8 mouse cellular contexts compared by ENCODE assay signal in the genomic region with DNA sequence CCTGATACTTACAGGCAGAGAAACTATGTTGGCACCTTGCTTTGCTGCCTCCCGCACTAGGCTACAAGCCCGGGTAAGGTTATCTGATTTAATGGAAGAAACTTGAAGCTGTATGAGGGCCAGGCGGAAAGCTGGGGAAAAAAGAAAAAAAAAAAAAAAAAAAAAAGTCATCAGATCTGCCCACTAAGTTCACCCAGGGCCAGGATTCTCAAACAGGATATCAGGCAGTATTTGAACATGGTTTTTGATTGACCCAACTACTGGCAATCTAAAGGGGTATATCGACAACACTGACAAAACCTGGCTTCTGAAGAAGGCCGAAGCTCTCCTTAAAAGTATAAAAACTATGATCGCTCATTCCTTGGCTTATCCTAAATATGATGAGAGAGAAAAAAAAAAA. TPM values are rescaled to one million over a fixed set of nuclear protein-coding genes. Genes with fewer than 3 reads are reported as not detected.
DNase-seq lines count a peak whose midpoint lies in the region; ATAC-seq and TF ChIP-seq lines count a peak whose summit lies in the region.

No protein-coding gene starts in this region.

- no peak for TF ChIP-seq EP300 in liver, embryonic 14.5 days (IDR thresholded peaks at IDR 0.05; ENCODE audit: low read depth)
- no peak for TF ChIP-seq EP300 in stomach, postnatal 0 days (optimal IDR thresholded peaks at IDR 0.05)

- H3K9me3 ChIP-seq in forebrain, embryonic 10.5 days, result no peaks in the 10 kb centered on the region
- no peaks in the 10 kb centered on the region for H3K9me3 ChIP-seq in forebrain, embryonic 15.5 days
- no peaks in the 10 kb centered on the region for H3K9me3 ChIP-seq in megakaryocyte, embryonic 14.5 days
- no peaks in the 10 kb centered on the region for H3K9me3 ChIP-seq in liver, embryonic 14.5 days (ENCODE audit: control insufficient read depth, low read length)
- no peaks in the 10 kb centered on the region for H3K9me3 ChIP-seq in stomach, postnatal 0 days (ENCODE audit: control insufficient read depth, low read length)

- ATAC-seq in forebrain, embryonic 15.5 days (replicated peaks), result no peak
- ATAC-seq in megakaryocyte, adult 5-6 weeks (ENCODE audit: poor library complexity, severe bottlenecking), result no peak
- ATAC-seq in liver, embryonic 14.5 days (ENCODE audit: insufficient read depth), result no peak
- ATAC-seq in stomach, postnatal 0 days (ENCODE audit: low FRiP score, low TSS enrichment), result no peak

- no peak for TF ChIP-seq CTCF in liver, embryonic 14.5 days (IDR thresholded peaks at IDR 0.05; ENCODE audit: low read depth)
- no peak for TF ChIP-seq CTCF in stomach, postnatal 0 days (IDR thresholded peaks at IDR 0.05; ENCODE audit: low read depth)

- no peak overlapping the region; the same call in 1 of the 2 replicates for H3K27ac ChIP-seq in forebrain, embryonic 10.5 days
- H3K27ac ChIP-seq in forebrain, embryonic 15.5 days (replicated peaks), result no peak overlapping the region
- H3K27ac ChIP-seq in liver, embryonic 14.5 days, result no peak overlapping the region
- H3K27ac ChIP-seq in stomach, postnatal 0 days (replicated peaks), result no peak overlapping the region

- H3K27me3 ChIP-seq in forebrain, embryonic 10.5 days (ENCODE audit: poor library complexity, severe bottlenecking), result no peaks in the 10 kb centered on the region
- no peaks in the 10 kb centered on the region for H3K27me3 ChIP-seq in forebrain, embryonic 15.5 days
- no peaks in the 10 kb centered on the region for H3K27me3 ChIP-seq in megakaryocyte, embryonic 14.5 days (replicated peaks)
- no peaks in the 10 kb centered on the region for H3K27me3 ChIP-seq in liver, embryonic 14.5 days (ENCODE audit: control insufficient read depth, insufficient read depth, low read length)
- H3K27me3 ChIP-seq in stomach, postnatal 0 days (ENCODE audit: control insufficient read depth, insufficient read depth, low read length), result no peaks in the 10 kb centered on the region

- DNase-seq in forebrain, embryonic 10.5 days (ENCODE audit: extremely low spot score, low spot score), result no peak
- no peak for DNase-seq in liver, embryonic 14.5 days (ENCODE audit: low read depth in 3 of 3, low spot score in 3 of 3)
- no peak for DNase-seq in stomach, postnatal 0 days (ENCODE audit: low spot score)
- no peak for DNase-seq in cerebellum, postnatal 10 days
- DNase-seq in gastrocnemius, postnatal 10 days, result no peak

- peaks cover 16% of the 10 kb centered on the region for H3K36me3 ChIP-seq in forebrain, embryonic 10.5 days (replicated peaks)
- peaks cover 7% of the 10 kb centered on the region; the same call in 1 of the 2 replicates for H3K36me3 ChIP-seq in forebrain, embryonic 15.5 days
- peaks cover 71% of the 10 kb centered on the region for H3K36me3 ChIP-seq in megakaryocyte, embryonic 14.5 days (replicated peaks; ENCODE audit: low read length)
- peaks cover 1% of the 10 kb centered on the region for H3K36me3 ChIP-seq in liver, embryonic 14.5 days (replicated peaks; ENCODE audit: control insufficient read depth, insufficient read depth, low read depth)
- H3K36me3 ChIP-seq in stomach, postnatal 0 days (ENCODE audit: control insufficient read depth, insufficient read depth, low read length), result no peaks in the 10 kb centered on the region

- peaks cover 19% of the 10 kb centered on the region for H3K4me1 ChIP-seq in forebrain, embryonic 10.5 days
- H3K4me1 ChIP-seq in forebrain, embryonic 15.5 days, result peaks cover 8% of the 10 kb centered on the region; the same call in 1 of the 2 replicates
- peaks cover 52% of the 10 kb centered on the region for H3K4me1 ChIP-seq in megakaryocyte, embryonic 14.5 days
- H3K4me1 ChIP-seq in liver, embryonic 14.5 days (replicated peaks; ENCODE audit: control insufficient read depth in 2 of 2, insufficient read depth in 2 of 2, low read length in 1 of 2), result peaks cover 5 to 8% of the 10 kb centered on the region in 2 experiments; a peak in 3 of 4 replicates
- H3K4me1 ChIP-seq in stomach, postnatal 0 days (replicated peaks; ENCODE audit: control insufficient read depth, insufficient read depth), result no peaks in the 10 kb centered on the region

- H3K9ac ChIP-seq in forebrain, embryonic 15.5 days (replicated peaks), result no peak overlapping the region
- peak overlapping the region; percentile 63; the same call in 1 of the 2 replicates for H3K9ac ChIP-seq in liver, embryonic 14.5 days (replicated peaks)
- no peak overlapping the region for H3K9ac ChIP-seq in stomach, postnatal 0 days (ENCODE audit: low read length)

- 88% methylated on average over 6 of the region's 6 CpGs for WGBS in forebrain, embryonic 10.5 days
- 89% methylated on average over 6 of the region's 6 CpGs for WGBS in forebrain, embryonic 15.5 days
- WGBS in liver, embryonic 14.5 days (ENCODE audit: insufficient replicate concordance), result 52% methylated on average over 6 of the region's 6 CpGs
- WGBS in stomach, postnatal 0 days, result 73% methylated on average over 6 of the region's 6 CpGs

- peak overlapping the region; percentile 79 for H3K4me3 ChIP-seq in forebrain, embryonic 10.5 days
- H3K4me3 ChIP-seq in forebrain, embryonic 15.5 days, result no peak overlapping the region
- peak overlapping the region; percentile 98 for H3K4me3 ChIP-seq in megakaryocyte, embryonic 14.5 days (replicated peaks)
- peak overlapping the region in 1 of 2 experiments; percentile 68; a peak in 2 of 4 replicates for H3K4me3 ChIP-seq in liver, embryonic 14.5 days (ENCODE audit: insufficient read depth in 1 of 2, low read depth in 2 of 2, low read length in 2 of 2)
- H3K4me3 ChIP-seq in stomach, postnatal 0 days (ENCODE audit: low read depth, low read length), result no peak overlapping the region

- no peak overlapping the region for H3K4me2 ChIP-seq in forebrain, embryonic 15.5 days (replicated peaks)
- H3K4me2 ChIP-seq in liver, embryonic 14.5 days (ENCODE audit: low read depth), result peak overlapping the region; percentile 76
- H3K4me2 ChIP-seq in stomach, postnatal 0 days (replicated peaks; ENCODE audit: low read depth), result peak overlapping the region; percentile 66

RNA-seq across cellular contexts. Expression of a gene that starts 1.1 kb away (rescaled TPM):
- polyA plus RNA-seq in forebrain, embryonic 10.5 days (2016; fragmentation: Nextera tagmentation; extraction: Ambion mirVana), result 59.1 and 62.6 TPM in 2 replicates
- polyA plus RNA-seq in forebrain, embryonic 15.5 days (2015; fragmentation: Nextera tagmentation; extraction: Ambion mirVana), result 37.7 and 41.1 TPM in 2 replicates
- polyA plus RNA-seq in megakaryocyte, embryonic 14.5 days (2012; ENCODE audit: insufficient read depth, low replicate concordance), result 5.7 TPM in 1 of 2 replicates, not detected in the other
- total RNA-seq in megakaryocyte, adult 5-6 weeks (2015), result 17.1 and 17.6 TPM in 2 replicates
- total RNA-seq in megakaryocyte, adult 5-6 weeks (2017), result 11.5 and 13.3 TPM in 2 replicates
- 13.1 and 15.6 TPM in 2 replicates for polyA plus RNA-seq in liver, embryonic 14.5 days (2012; rRNA removed)
- 35.0 and 38.4 TPM in 2 replicates for polyA plus RNA-seq in liver, embryonic 14.5 days (2014; fragmentation: Nextera tagmentation; extraction: Ambion mirVana)
- 40.2 and 41.3 TPM in 2 replicates for polyA plus RNA-seq in stomach, postnatal 0 days (2015; fragmentation: Nextera tagmentation; extraction: Ambion mirVana)
- total RNA-seq in gastrocnemius, postnatal 10 days (2021), result 10 to 100 TPM; 34.5 to 35.0 TPM

RNA-seq across cellular contexts. Expression of a gene that starts 44.6 kb away (rescaled TPM):
- 50.2 and 52.2 TPM in 2 replicates for polyA plus RNA-seq in forebrain, embryonic 10.5 days (2016; fragmentation: Nextera tagmentation; extraction: Ambion mirVana)
- 54.3 and 55.9 TPM in 2 replicates for polyA plus RNA-seq in forebrain, embryonic 15.5 days (2015; fragmentation: Nextera tagmentation; extraction: Ambion mirVana)
- 6.6 and 17.6 TPM in 2 replicates for polyA plus RNA-seq in megakaryocyte, embryonic 14.5 days (2012; ENCODE audit: insufficient read depth, low replicate concordance)
- total RNA-seq in megakaryocyte, adult 5-6 weeks (2015), result 32.9 and 33.7 TPM in 2 replicates
- 27.1 and 32.0 TPM in 2 replicates for total RNA-seq in megakaryocyte, adult 5-6 weeks (2017)
- 10.5 and 15.9 TPM in 2 replicates for polyA plus RNA-seq in liver, embryonic 14.5 days (2012; rRNA removed)
- polyA plus RNA-seq in liver, embryonic 14.5 days (2014; fragmentation: Nextera tagmentation; extraction: Ambion mirVana), result 28.2 and 30.2 TPM in 2 replicates
- polyA plus RNA-seq in stomach, postnatal 0 days (2015; fragmentation: Nextera tagmentation; extraction: Ambion mirVana), result 26.5 and 27.2 TPM in 2 replicates
- total RNA-seq in gastrocnemius, postnatal 10 days (2021), result 10 to 100 TPM; 39.7 to 40.4 TPM

Comparison
In these comparisons a context has a peak if more than half of its experiments do, and no peak if none do; other contexts are left out.
1. H3K4me3 ChIP-seq: peak in forebrain, embryonic 10.5 days (single experiment) and megakaryocyte, embryonic 14.5 days (single experiment); none in forebrain, embryonic 15.5 days (single experiment) and stomach, postnatal 0 days (single experiment).